Mouse (Mus musculus): Measurements from ENCODE around the gene Glod4.

Gene Glod4

DNA sequence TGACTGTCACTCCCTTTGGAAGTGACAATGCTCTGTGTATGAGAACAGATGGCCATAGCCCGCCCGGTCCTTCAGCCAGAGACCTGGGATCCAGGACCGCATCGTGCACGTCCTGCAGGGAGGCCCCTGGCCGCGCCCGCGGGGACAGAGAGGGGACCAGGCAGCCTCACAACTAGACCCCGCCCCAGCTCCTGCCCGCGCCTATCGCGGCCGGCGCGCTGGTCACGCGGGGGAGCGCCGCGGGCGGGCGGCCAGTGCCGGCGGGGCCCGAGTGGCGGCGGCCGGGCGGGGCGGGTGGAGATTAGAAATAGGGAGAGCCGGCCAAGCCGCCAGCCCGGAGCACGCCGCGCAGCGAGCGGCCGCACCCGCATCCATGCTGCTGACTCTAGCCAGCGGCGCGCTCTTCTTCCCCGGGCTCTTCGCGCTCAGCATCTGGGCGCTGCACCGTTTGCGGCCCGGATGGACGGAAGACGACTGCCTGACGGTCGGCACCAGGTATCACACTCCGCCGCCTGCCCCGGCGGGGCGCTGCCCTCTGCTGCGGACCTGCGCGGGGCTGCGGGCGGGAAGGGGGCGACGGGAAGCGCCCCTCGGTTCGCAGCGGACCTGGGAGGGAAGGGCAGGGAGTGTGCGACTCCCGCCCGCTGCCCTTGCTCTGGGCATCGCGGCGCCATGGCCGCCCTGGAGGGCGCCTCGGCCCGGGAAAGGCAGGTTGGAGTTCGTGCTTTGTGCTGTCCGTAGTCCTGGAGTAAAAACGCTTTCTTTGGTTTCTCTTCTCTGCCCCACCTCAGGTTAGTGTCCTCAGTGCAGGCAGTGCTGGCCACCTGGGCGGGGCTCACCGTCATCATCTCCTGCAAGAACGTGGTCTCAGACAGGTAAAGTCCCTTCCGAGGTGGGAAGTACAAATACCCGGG lies 41.5 kb downstream of the Glod4 start:
- DNase-seq (ENCODE audit: low spot score) = peak; percentile 73

DNA sequence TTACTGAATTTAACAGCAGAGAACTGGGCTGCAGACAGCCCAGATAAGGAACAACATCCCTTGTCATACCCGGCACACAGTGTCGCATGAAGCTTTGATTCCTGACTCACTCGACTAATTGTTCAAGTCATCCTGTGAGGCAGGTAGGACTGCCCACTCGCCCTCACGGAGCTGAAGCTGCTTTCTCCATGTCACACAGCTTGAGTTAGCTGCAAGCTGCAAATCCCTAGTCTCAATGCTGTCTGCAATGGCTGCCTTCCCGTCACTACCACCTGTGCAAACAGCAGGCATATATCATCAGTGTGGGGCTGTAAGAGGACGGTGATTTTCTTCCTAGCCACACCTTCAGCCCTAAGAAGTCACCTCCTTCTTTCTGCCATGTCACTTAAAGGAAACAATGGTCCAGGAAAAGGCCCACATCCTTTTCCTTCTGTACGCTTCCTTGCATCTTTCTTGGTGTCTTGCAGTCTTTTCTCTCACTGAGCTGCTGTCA lies 46.5 kb downstream of the Glod4 start:
- DNase-seq (ENCODE audit: low spot score) = no peak

DNA sequence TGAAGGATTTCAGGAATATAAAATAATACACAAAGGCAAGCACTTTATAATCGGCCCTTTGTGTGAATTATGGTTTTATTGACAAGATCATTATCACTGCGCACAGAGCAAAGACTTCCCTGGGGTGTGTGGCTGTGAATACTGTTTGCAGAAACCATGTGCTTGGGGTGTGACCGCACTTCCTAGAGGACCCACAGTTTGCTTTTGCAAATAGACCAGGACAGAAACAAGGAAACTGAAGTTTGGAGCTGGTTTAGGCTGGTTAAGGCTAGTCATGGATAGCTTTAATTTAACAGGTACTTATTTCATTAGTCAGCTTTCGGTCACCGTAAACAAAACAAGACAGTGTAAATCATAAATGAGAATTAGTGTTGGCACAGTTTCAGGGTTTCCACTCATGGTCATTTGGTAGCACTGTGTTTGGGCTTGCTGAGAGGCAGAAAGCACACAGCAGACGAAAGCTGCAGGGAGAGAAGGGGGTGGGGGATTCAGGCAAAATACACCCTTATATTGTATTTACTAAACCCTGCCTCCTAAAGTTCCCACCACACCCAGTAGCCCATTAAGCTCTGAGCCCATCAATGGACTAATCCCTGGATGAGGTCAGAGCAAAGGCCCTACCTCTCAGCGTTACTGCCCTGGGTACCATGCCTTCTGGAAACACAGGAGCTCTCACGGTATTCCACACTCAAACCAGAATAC lies 47.1 kb downstream of the Glod4 start:
- no peak for DNase-seq (ENCODE audit: low spot score)

DNA sequence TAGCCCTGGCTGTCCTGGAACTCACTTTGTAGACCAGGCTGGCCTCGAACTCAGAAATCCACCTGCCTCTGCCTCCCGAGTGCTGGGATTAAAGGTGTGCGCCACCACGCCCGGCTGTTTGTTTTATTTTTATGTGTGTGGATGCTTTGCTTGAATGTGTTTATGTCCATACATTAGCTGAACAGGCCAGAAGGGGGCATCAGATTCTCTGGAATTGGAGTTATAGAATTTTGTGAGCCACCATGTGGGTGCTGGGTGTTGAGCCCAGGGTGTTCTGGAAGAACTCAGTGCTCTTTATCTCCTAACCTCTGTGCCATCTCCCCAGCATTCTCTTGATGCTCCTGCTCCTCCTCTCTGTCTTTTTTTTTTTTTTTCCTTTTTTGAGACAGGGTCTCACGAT lies 56.6 kb downstream of the Glod4 start:
- DNase-seq (ENCODE audit: low spot score) = no peak

DNA sequence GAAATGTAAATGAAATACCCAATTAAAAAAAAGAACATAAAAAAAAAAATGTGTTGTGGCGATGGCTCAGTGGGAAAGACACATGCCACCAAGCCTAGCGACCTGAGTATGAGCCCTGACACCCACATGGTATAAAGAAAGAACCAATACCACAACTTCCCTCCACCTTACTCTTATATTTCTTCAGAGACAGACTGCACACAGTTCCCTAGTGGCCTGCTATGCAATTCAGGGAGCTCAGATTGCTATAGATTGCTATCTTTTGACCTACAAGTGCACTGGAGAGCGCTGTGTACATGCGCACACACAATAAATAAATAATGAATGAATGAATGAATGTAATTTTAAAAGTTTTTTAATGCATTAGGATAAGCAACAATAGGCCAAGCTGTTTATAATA lies 59.8 kb downstream of the Glod4 start:
- no peak for DNase-seq (ENCODE audit: low spot score)

DNA sequence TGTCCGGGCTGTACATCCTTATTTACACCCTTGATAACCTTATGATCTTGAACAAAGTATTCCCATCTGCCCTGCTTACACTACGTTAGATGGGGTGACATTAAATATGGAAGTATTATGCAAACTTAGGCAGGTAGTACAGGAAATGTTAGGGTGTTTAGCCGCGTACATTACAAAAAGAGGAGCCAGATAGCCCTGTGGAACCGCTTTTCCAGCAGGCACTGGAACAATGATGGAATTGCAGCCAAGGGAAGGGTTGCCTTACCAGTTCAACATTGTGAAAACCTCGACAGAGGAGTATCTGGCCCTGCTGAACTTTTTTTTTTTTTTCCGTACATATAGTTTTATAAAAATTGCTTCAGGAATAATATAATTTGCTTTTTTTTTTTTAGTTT lies 63.4 kb downstream of the Glod4 start:
- no peak for DNase-seq (ENCODE audit: low spot score)

DNA sequence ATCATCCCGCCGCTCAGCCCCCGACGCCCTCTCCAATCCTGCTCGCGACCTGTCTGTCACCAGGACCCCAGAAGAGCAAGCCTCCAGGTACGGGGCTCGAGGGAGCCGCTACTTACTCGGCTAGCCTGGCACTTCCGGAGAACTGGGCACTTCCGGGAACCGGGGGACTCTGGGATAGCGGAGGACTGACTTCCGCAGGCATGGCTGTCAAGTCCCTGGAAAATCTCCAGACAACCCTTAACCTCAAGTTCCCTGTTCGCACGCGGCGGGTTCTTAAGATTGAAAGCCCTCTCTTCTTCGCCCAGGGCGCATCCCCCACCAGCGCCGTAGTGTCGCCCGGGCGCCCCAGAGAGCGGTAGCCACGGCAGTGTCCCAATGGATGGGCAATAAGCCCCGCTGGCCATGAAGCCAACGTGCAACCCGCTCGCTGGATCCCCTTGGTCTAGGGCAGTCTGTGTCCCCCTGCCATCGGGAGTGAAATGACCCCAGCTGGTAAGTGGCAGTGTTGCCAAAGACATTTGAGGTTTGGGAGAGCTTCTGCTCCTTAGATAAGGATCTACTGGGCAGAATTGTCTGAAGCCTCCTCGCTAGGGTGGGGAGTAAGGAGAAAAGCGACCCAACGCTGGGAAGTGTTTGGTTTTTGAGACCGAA lies 63.9 kb downstream of the Glod4 start, which contains the start of the genes Vps53 and Fam57a:
TSS of gene Vps53 (minus strand) at position 153 of the 651 bp plus-strand sequence.
TSS of gene Fam57a (plus strand) at position 177 of the 651 bp plus-strand sequence.
- peak; percentile 92 for DNase-seq (ENCODE audit: low spot score)

DNA sequence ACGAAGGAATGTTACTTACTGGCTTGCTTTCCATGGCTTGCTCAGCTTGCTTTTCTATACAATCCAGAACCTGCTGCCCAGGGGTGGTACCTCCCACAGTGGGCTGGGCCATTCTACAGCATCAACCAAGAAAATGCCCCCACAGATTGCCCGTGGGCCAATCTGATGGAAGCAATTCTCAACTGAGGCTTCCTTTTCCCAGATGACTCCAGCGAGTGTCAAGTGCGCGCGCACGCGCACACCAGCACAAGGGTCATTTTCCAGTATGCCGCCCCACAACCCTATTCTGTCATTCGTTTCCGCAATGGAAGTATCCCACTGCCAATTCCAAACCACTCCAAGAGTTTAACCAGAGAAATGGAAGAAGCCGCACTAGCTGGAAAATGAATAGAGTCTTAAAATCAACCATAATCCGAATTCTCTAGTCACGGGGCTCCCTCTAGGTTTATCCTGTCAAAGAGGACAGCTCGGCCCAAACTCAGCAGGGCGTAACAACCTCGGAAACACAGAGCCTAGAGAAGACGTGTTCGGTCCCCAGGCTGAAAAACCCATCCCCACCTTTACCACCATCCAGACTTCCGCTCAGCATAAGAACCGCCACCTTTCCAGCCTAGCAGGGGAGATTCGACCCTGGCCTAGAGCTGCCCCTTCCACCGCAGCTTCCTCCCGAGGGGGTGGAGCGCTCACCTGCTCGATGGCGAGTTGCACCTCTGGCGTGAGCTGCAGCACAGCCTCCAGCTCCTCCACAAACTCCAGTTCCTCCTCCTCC lies 64.6 kb downstream of the Glod4 start:
- DNase-seq (ENCODE audit: low spot score) = peak; percentile 20

DNA sequence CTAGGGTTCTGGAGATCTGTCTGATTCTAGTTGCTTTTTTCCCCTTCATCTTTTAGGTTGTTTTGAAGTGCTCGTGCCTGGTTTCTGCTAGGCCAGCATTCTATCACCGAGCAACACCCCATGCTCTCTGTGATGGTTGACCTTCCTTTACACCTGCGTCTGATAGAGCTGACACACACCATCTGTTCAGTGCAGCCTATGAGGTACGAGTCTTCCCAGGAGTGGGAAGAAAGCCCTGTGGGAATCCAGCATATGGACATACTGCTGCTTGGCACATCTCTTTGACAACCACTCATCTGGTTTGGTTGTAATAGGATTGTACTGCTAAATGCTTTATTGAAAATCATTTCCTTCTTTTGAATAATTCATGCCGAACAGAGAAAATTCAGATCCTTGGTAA lies 73.3 kb downstream of the Glod4 start:
- no peak for DNase-seq (ENCODE audit: low spot score)

DNA sequence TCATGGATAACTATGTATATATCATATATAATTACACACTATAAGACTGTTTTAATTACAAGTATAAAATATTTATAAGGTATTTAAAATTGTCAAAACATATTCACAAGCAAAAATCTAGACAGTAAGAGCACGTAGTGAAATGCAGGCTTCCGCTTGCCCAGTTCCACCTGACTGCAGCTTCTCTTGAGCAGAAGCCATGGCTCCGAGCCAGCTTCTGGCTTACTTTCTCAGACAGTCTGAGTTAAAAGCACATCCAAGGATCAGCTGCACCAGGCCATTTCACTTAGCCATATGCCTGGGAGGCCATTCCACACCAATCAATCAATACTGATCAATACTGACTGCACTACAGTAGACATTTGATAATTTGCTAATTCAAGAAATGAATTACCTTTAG lies 74.5 kb downstream of the Glod4 start:
- no peak for DNase-seq (ENCODE audit: low spot score)

DNA sequence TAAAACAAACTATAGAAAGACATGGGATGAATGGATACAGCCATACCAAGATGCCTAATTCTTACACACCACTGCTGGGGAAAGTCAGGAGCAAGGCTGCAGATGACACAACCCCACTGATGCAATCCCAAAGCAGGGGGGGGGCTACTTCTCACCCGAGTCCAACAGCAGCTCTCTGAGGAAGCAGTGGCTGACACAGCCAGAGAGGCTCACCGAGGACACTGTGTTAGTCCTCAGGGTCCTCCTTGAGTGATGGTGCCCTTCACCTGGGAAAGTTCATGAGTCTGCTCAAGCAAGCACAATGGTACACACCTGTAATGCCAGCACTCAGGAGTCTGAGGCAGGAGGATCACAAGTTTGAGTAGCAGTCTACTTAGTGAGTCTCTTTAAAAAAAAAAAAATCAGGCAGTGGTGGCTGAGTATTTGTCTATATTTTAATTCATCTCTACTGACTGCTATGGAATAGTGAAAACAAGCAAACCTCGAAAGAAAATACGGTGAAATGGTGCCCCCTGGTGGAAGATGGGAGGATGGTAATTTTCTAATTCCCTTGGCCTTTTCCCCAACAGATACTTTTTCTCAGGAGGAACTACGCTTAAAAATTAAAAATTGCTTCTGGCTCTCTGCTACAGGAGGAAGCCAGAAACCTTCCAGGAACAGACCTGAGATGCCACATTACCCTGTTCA lies 76.3 kb downstream of the Glod4 start:
- peak; percentile 18 for DNase-seq (ENCODE audit: low spot score)

DNA sequence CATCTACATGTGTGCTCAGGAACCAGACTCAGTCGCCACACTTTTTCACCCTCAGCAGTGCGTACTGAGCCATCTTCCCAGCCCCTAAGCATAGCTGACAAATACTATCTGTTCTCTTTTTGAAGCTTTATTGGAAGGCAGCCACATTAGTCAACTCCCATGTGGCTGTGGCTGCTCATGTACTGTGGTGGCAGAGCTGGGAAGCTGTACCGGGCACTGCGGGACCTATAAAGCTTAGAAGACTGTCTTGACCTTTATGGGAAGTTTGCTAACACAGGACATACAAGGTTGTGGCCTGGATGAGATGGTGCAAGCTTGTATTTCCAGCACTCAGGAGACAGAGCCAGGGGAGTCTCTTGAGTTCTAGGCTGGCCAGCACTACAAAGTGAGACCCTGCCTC lies 76.9 kb downstream of the Glod4 start:
- DNase-seq (ENCODE audit: low spot score) = no peak

DNA sequence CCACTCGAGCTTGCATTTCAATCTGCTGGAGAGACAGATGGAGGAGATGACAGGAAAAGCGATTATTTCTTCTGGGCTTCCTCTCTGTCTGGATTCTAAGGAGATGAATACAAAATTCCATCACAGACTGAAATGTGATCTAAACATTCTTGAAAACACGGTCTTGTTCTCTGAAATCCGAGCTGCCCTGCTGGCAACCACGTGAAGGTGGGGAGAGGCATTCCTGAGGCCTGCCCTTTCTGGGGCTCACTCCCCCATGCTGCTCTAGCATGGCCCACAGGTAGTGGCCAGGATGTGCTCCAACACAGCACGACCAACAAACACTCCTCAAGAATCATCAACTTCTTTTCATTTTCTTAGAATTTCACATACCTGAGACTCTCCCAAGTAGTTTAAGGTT lies 83.3 kb downstream of the Glod4 start:
- no peak for DNase-seq (ENCODE audit: low spot score)

DNA sequence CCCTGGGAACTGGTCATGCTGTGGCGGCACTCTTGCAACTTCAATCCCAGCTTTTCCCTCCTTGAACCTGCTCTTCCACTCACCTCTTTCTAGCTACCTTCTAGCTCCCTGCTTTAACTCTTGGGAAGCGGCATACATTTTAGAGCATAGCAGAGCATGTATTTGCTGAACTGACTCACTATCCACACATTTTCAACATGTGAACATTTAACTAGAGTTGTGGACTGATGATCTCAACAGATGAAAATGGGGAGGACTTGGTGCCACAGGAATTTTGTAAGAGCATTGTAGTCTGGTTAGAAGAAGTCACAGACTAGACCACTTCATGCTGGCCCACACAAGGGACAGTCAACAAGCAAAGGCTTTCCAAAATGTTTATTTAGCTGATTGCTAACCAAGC lies 85.2 kb downstream of the Glod4 start:
- DNase-seq (ENCODE audit: low spot score) = no peak

DNA sequence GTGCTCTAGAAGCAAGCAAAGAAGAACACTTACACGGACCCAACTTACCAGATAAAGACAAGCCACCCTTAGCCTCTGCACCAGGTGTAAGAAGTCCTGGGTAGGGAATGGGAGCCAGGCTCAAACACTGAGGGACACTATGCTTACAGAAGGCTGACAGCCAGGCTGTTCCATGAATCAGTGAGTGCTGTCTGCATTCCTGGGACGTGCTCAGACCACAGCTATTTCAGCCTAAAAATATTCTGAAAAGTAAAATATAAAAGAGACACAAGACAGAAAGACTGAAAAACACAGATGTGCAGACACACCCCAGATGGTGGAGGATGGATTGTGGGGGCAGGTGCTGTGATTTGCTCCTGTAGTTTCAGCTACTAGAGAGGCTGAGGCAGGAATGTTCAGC lies 88.7 kb downstream of the Glod4 start:
- DNase-seq (ENCODE audit: low spot score) = no peak

DNA sequence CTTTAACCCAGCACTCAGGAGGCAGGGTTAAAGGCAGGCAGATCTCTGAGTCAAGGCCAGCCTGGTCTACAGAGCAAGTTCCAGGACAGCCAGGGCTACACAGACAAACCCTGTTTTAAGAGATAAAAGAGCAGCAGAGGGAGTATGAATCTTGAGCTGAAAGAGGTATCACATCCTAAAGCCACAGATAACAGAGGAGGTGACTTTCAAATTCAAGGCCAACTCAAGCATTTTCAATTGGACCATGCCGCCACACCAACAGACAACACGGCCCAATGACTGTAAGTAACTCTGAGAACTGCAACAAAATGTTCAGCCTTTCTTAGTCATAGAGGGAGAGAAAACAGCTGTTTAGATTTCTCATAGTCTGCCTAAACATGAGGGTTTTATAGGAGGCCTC lies 89.3 kb downstream of the Glod4 start:
- no peak for DNase-seq (ENCODE audit: low spot score)

DNA sequence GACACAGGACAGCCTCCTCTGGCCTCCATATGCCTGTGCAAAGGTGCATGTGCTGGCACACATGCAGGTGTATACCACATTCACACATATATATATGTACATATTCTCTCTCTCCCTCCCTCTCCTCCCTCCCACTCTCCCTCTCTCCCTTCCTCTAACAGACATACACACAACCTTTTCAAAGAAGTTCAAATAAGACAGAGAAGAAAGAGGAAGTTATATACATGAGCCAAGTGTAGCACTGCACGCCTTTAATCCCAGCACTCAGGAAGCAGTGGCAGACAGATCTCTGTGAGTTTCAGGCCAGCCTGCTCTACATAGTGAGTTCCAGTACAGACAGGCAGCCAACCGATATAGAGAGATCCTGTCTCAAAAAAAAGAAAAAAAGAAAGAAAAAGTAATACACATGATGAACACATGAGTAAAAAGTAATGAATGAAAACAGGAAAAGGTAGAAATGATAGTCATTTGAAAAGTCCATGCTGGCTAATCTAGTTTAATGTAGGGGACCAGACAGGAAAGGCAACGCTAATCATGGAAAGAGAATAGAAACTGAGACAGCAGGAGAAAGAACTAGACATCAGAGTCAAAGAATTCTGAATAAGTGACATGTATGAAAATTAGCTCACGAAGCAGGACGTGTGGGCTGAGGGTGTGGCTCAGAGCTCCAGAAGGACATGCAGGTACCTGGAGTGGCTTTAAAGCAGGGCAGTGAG lies 90.1 kb downstream of the Glod4 start:
- no peak for DNase-seq (ENCODE audit: low spot score)

DNA sequence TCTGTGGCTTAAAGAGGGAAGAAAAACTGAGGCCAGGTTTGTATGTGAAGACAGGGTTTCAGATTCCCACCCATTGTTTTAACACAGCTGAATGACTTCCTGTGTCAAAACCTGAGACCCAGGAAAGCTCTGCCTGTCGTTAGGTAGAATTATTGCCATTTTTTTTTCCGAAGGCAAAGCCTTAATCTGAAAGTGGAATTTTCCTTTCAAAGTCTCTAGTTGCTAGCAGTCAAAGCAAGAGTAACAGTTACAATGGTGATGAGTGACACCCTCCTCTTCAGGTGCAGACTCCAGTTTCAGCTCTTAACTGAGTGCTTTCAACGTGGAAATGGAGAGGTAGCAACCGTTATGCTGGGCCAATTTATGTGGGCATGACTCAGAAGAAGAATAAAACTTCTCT lies 92.5 kb downstream of the Glod4 start:
- DNase-seq (ENCODE audit: low spot score) = no peak

DNA sequence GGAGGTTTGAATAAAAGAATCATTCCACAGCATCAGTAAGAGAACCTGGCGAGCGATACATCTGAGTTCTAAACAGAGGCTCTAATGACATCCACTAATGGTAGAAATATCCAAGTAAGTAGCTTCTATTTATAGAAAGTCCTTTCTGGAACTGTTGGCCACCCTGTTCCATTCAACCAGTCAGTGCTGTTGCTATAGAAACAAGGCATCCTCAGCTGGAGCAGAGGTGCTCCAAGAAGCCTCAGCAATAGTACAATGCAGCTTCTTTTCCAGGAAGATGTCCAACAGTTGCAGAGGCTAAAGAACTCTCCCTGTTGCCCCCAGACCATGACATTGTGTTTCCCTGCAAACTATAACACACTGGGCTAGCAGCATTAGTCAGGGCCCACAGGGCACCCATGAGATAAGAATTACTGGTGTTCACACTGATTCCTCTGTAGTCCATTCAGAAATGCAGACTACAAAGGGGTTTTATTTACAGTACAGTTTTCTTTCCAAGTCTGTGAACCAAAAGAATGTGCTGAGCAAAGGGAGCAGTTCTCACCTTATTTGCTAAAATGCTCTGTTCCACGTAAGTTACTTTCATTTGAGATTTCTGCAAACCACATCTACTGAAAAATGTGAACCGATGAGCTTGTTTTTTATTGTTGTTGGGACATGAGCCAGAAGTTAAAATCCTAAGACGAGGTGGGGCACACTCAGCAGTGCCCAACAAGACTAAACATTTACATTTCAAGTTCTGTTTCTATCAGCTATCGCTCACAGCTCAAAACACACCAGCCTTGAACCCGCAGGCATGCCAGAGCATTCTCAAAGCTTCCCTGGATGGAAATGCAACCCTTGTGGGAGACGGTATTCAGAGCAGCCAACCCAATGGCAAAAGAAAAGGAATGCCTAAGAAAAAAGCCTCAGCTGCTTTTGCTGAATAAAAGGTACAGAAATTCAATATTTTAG lies 95.2 kb downstream of the Glod4 start:
- DNase-seq (ENCODE audit: low spot score) = no peak
